Mouse (Mus musculus): ENCODE measurements around the gene Nek7. TPM values are rescaled to one million over a fixed set of nuclear protein-coding genes. Genes with fewer than 3 reads are reported as not detected.

Gene Nek7
- polyA plus RNA-seq, 1 experiment: 0.92 TPM

GRCm38 (mm10) chr1:138568434-138569232, 51.3 kb downstream of the Nek7 start:
- peaks cover 26% of the 10 kb centered on the region for H3K4me1 ChIP-seq (ENCODE audit: control insufficient read depth)
- H3K4me3 ChIP-seq (replicated peaks): no peak overlapping the region
- no peaks in the 10 kb centered on the region for H3K27me3 ChIP-seq (ENCODE audit: control insufficient read depth)
- TF ChIP-seq TAL1 (IDR thresholded peaks at IDR 0.05; ENCODE audit: low read length) (no peak), GATA1 (IDR thresholded peaks at IDR 0.05; ENCODE audit: low read length) (no peak)
- H3K36me3 ChIP-seq (ENCODE audit: control insufficient read depth): no peaks in the 10 kb centered on the region
- no peaks in the 10 kb centered on the region for H3K9me3 ChIP-seq (ENCODE audit: control insufficient read depth, low read length)

GRCm38 (mm10) chr1:138567946-138568345, 52.0 kb downstream of the Nek7 start:
- Histone ChIP-seq H3K36me3 (ENCODE audit: control insufficient read depth) (peaks cover under 1% of the 10 kb centered on the region; the same call in 1 of the 2 replicates), H3K4me1 (ENCODE audit: control insufficient read depth) (peaks cover 26% of the 10 kb centered on the region), H3K27me3 (ENCODE audit: control insufficient read depth) (no peaks in the 10 kb centered on the region), H3K4me3 (replicated peaks) (no peak overlapping the region), H3K9me3 (ENCODE audit: control insufficient read depth, low read length) (no peaks in the 10 kb centered on the region)
- TF ChIP-seq GATA1 (IDR thresholded peaks at IDR 0.05; ENCODE audit: low read length) (no peak), TAL1 (IDR thresholded peaks at IDR 0.05; ENCODE audit: low read length) (no peak)

DNA sequence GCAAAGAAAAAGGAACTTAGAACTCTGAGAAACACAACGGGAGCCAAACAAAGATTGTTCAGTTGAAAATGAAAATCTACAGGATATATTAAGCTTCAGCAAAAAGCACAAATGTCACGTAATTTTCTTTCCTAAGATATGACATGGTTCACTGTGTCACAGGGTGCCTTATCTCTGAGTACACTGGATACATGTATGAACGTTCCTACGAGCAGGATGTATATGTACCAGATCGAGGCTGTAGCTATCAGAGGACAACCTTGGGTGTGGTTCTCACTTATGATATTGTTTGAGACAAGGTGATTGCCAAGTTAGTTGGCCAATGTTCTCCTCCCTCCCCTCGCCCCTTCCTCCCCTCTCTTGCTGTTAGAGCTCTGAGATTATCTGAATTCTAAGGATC, 55.3 kb downstream of the Nek7 start:
- H3K9me3 ChIP-seq (ENCODE audit: control insufficient read depth, low read length): no peaks in the 10 kb centered on the region
- no peak overlapping the region for H3K4me3 ChIP-seq (replicated peaks)
- H3K4me1 ChIP-seq (ENCODE audit: control insufficient read depth): peaks cover 16% of the 10 kb centered on the region
- H3K36me3 ChIP-seq (ENCODE audit: control insufficient read depth): peaks cover 10% of the 10 kb centered on the region
- TF ChIP-seq GATA1 (IDR thresholded peaks at IDR 0.05; ENCODE audit: low read length) (no peak), TAL1 (IDR thresholded peaks at IDR 0.05; ENCODE audit: low read length) (no peak)
- H3K27me3 ChIP-seq (ENCODE audit: control insufficient read depth): no peaks in the 10 kb centered on the region

DNA sequence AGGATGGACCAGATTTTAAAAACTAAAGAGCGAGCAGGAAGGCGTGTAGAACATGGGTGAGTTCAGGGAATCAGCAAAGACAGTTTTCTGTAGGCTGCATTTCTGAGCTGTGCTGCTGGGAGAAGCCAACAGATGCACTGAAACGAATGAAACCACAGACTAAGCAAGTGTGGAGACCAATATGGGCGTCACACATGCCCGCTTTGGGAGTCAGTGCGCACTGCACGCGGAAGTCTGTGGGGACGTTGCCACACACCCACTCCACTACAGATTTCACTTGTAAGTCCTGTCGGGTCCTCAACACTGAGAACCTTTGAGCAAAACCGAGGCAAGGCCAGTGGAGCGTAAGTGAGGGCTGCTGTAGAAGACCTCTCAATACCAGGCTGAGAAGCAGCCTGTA, 59.2 kb downstream of the Nek7 start:
- no peak for TF ChIP-seq GATA1 (IDR thresholded peaks at IDR 0.05; ENCODE audit: low read length)
- Histone ChIP-seq H3K27me3 (ENCODE audit: control insufficient read depth) (no peaks in the 10 kb centered on the region), H3K4me1 (ENCODE audit: control insufficient read depth) (peaks cover 16% of the 10 kb centered on the region), H3K9me3 (ENCODE audit: control insufficient read depth, low read length) (no peaks in the 10 kb centered on the region), H3K36me3 (ENCODE audit: control insufficient read depth) (peaks cover 16% of the 10 kb centered on the region), H3K4me3 (replicated peaks) (no peak overlapping the region)

GRCm38 (mm10) chr1:138559213-138560101, 60.5 kb downstream of the Nek7 start:
- Histone ChIP-seq H3K27me3 (ENCODE audit: control insufficient read depth) (no peaks in the 10 kb centered on the region), H3K4me1 (ENCODE audit: control insufficient read depth) (peaks cover 3% of the 10 kb centered on the region), H3K9me3 (ENCODE audit: control insufficient read depth, low read length) (no peaks in the 10 kb centered on the region; the same call in 1 of the 2 replicates), H3K36me3 (ENCODE audit: control insufficient read depth) (peaks cover 16% of the 10 kb centered on the region), H3K4me3 (replicated peaks) (no peak overlapping the region)
- no peak for TF ChIP-seq TAL1 (IDR thresholded peaks at IDR 0.05; ENCODE audit: low read length)
- TF ChIP-seq GATA1 (IDR thresholded peaks at IDR 0.05; ENCODE audit: low read length): no peak

- Histone ChIP-seq H3K4me1 (ENCODE audit: control insufficient read depth) (no peaks in the 10 kb centered on the region), H3K36me3 (ENCODE audit: control insufficient read depth) (peaks cover 22% of the 10 kb centered on the region), H3K4me3 (replicated peaks) (no peak overlapping the region), H3K27me3 (ENCODE audit: control insufficient read depth) (no peaks in the 10 kb centered on the region), H3K9me3 (ENCODE audit: control insufficient read depth, low read length) (no peaks in the 10 kb centered on the region; the same call in 1 of the 2 replicates)
- TF ChIP-seq GATA1 (IDR thresholded peaks at IDR 0.05; ENCODE audit: low read length): no peak
- TF ChIP-seq TAL1 (IDR thresholded peaks at IDR 0.05; ENCODE audit: low read length): no peak
These were observed 61.6 kb downstream of the Nek7 start for GRCm38 (mm10) chr1:138558342-138558741.

GRCm38 (mm10) chr1:138554926-138555325, 65.0 kb downstream of the Nek7 start:
- TF ChIP-seq TAL1 (IDR thresholded peaks at IDR 0.05; ENCODE audit: low read length): no peak
- no peak for TF ChIP-seq GATA1 (IDR thresholded peaks at IDR 0.05; ENCODE audit: low read length)
- Histone ChIP-seq H3K9me3 (ENCODE audit: control insufficient read depth, low read length) (no peaks in the 10 kb centered on the region; the same call in 1 of the 2 replicates), H3K4me3 (replicated peaks) (no peak overlapping the region), H3K27me3 (ENCODE audit: control insufficient read depth) (no peaks in the 10 kb centered on the region), H3K36me3 (ENCODE audit: control insufficient read depth) (peaks cover 12% of the 10 kb centered on the region), H3K4me1 (ENCODE audit: control insufficient read depth) (peaks cover 5% of the 10 kb centered on the region)

DNA sequence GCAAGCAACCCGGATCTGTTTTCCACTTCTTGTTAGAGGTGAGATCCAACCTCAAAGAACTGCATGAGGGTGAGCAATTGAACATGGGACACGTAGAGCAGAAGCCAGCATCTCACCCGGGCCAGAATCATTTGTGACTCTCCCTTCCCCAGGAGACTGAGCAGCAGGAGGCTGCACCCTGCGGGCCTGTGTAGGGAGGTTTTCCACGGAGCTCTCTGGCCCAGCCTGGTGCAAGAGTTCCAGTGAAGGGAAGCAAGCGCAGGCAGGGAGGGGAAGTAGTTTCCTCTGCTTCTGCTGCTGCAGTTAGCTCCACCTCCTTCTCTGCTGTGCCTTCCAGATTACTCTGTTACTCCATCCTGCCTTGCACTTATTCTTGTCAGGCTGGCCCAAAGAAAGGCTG, 69.8 kb downstream of the Nek7 start:
- TF ChIP-seq GATA1 (IDR thresholded peaks at IDR 0.05; ENCODE audit: low read length) (no peak), TAL1 (IDR thresholded peaks at IDR 0.05; ENCODE audit: low read length) (no peak)

GRCm38 (mm10) chr1:138542170-138542515, 77.8 kb downstream of the Nek7 start:
- Histone ChIP-seq H3K4me3 (replicated peaks) (no peak overlapping the region), H3K27me3 (ENCODE audit: control insufficient read depth) (no peaks in the 10 kb centered on the region), H3K36me3 (ENCODE audit: control insufficient read depth) (no peaks in the 10 kb centered on the region), H3K9me3 (ENCODE audit: control insufficient read depth, low read length) (no peaks in the 10 kb centered on the region), H3K4me1 (ENCODE audit: control insufficient read depth) (no peaks in the 10 kb centered on the region)
- TF ChIP-seq GATA1 (IDR thresholded peaks at IDR 0.05; ENCODE audit: low read length): no peak
- TF ChIP-seq TAL1 (IDR thresholded peaks at IDR 0.05; ENCODE audit: low read length): no peak

More for the DNA sequence above, 69.8 kb downstream of the Nek7 start:
- Histone ChIP-seq H3K9me3 (ENCODE audit: control insufficient read depth, low read length) (no peaks in the 10 kb centered on the region; the same call in 1 of the 2 replicates), H3K36me3 (ENCODE audit: control insufficient read depth) (peaks cover 7% of the 10 kb centered on the region), H3K27me3 (ENCODE audit: control insufficient read depth) (no peaks in the 10 kb centered on the region), H3K4me1 (ENCODE audit: control insufficient read depth) (peaks cover 5% of the 10 kb centered on the region), H3K4me3 (replicated peaks) (no peak overlapping the region)
